Mouse (Mus musculus): ENCODE measurements around the gene Olfr125.

Olfr125 gene

DNA sequence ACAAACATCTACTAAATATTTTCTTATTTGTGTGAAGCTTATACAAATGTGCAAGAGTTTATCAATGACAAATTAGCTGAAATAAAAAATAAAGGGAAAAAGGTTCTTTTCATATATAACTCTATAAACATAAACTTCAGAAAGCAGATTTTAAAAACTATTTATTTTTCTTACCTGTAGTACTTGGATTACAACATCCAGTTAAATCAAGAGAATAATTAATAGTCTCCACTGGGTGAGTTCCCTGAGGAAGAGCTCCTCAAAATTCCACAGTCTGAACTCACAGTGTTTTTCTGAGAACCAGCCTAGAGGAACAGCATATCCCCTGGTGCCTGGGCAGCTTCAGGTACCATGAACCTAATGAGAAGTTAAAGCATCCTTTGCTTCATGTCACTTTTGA lies at the start of gene Olfr125:
Gene Olfr125 (plus strand): TSS at position 301 of the 400 bp plus-strand sequence.
- DNase-seq (ENCODE audit: low read depth, low spot score): no peak

DNA sequence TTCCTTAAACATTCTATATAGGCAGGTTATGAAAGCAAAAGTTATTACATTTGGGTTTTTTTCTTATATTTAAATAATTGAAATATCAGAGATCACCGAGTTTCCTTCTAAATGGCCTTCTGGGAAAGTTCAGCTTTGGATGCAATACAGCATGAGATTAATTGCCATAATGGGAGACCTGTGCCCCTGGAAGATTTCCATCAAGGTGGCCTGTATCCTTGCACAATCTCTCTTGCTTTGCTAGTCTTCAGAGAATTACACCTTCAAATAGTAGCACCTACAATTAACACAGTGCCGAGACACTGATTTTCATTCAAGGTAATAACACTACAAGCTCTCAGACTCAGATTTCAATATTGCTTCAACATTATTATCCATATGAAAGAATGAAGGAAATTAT lies 39.5 kb upstream of the Olfr125 start, which contains the start of gene Olfr123:
Gene Olfr123 (plus strand): TSS at position 301 of the 400 bp plus-strand sequence.
- no peak for DNase-seq (ENCODE audit: low read depth, low spot score)

DNA sequence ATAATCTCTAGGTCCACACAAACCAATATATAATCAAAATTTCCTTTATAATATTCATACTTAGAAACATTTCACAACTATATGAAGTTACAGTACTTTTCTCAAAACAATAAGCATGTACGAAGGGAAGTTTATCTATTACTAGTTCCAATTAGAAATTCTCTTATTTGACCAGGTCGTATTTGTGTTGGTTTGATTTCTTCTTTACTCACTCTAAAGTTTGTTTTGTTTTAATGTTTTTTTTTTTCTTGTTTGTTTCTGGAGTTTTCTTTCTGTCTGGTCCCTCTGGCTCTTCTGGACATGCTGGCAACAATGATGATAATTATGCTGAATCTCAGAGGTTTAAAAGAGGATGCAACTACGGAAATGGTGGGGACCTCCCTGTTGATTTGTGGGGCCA lies 33.2 kb upstream of the Olfr125 start, which contains the start of gene Olfr124:
Gene Olfr124 (plus strand): TSS at position 301 of the 400 bp plus-strand sequence.
- DNase-seq (ENCODE audit: low read depth, low spot score): no peak

DNA sequence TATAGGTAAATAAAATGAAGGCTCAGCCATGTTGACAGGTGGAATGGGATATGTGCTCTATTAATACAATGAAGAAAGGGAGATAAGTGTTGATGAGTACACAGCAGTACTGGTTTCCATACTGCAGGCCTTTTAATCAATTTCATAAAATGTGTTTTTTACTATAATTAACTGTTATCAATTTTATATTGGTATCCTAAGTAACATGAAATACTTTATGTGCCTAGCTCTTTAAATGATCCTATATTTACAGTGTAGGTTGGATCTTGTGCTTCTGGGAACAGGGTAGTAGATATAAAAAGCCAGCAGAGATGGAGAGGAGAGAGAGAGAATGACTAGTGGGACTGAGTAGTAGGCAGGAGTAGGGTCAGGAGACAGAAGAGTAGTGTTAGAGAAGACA lies 14.4 kb downstream of the Olfr125 start, which contains the start of gene Olfr126:
Gene Olfr126 (plus strand): TSS at position 301 of the 400 bp plus-strand sequence.
- DNase-seq (ENCODE audit: low read depth, low spot score): no peak

DNA sequence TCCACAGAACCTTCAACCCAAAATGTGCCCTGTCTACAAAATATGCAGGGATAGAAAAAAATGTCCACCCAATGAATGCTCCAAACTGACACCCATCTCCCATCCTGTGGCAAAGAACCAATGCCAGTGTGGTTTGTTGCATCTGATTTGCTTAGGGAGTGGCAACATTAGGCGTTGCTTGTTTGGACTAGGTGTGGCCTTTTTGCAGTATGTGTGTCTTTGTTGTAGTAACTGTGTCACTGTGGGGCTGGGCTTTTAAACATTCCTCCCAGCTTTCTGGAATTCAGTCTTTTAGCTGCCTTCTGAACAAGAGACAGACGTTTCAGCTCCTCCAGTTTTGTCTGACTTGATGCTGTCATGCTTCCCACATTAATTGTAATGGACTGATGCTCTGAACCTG lies 31.2 kb downstream of the Olfr125 start:
- no peak for DNase-seq (ENCODE audit: low read depth, low spot score)

DNA sequence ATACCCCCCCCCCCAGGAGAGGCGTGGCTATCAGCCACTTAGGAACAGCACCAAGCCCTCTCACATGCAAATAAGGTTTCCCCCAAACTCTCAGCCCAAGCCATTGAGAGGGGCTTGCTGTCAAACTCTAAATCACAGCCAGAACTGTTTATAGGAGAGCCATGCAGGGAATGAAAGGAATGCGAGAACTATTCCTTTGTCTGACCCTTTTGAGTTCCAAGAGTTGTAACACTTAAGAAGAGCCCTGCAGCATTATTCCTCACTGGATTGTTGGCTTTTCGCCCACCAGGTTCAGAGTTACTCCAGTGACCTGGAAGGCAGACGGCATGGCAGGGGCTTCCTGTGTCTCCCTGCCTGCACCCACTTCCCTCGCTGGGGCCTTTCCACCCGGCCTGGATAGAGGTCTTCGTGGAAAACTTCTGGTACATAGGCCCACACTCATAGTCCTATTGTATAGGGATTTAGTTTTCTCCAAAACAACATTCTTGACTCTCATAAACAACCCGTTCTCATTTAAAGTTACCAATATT lies 37.0 kb downstream of the Olfr125 start:
- DNase-seq (ENCODE audit: low read depth, low spot score): no peak

DNA sequence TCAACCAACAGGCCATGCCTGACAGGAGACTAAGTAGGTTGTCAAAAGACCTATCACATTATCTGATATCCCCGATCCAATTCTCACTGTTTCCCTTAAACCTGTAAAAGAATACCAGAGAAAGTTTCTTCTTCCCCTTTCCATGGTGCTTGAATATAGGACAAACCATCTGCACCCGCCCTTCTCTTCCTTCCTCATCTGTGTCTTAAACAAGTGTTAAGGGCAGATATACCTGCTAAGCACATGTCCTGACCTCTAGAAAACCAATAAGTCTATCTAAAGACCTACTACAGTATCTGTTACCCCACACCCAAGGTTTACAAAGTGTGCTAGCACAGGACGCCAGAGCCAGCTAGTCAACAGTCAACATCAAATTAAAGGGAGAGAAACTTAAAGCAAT lies 41.1 kb downstream of the Olfr125 start:
- DNase-seq (ENCODE audit: low read depth, low spot score): no peak

Data from WW6 (cell line).